In the genomic region with DNA sequence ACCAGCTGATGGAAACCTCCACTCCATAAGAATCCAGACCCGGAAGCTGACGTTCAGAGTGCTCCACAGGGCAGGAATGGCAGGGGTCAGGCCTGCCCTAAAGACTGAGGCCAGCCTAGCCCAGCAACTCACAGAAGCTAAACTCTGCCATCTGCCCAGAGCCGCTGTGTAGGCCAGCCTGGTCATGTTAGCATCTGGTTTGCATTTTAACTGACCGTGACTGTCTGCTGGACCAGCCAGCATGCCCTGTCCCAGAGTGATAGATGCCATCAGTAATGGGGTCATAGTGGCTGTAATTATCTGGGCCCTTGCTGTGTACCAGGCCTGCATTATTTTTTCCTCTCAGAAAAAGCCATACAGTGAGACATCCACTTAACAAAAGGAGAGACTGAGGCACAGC, we compare ENCODE assay signal across 30 mouse cellular contexts. TPM values are rescaled to one million over a fixed set of nuclear protein-coding genes. Genes with fewer than 3 reads are reported as not detected.
DNase-seq lines count a peak whose midpoint lies in the region; ATAC-seq lines count a peak whose summit lies in the region.
"Had no signal": no experiment of that assay in that cellular context is flagged by ENCODE, and none has a peak within 500 bp of the region (broad histone marks: within the 10 kb centered on the region; RNA-seq: fewer than 3 reads in every experiment).

No protein-coding gene starts in this region.

- H3K36me3 ChIP-seq in heart, embryonic 15.5 days: no peaks in the 10 kb centered on the region
- H3K36me3 ChIP-seq in lung, embryonic 16.5 days (ENCODE audit: control insufficient read depth, insufficient read depth, low read length): no peaks in the 10 kb centered on the region
- peaks cover 8% of the 10 kb centered on the region; the same call in 1 of the 2 replicates for H3K36me3 ChIP-seq in neural tube, embryonic 15.5 days
- H3K36me3 ChIP-seq: G1E; midbrain, embryonic 12.5 days; neural tube, embryonic 12.5 days had no signal

- H3K27ac ChIP-seq in heart, embryonic 15.5 days: peak overlapping the region; percentile 35
- no peak overlapping the region for H3K27ac ChIP-seq in lung, embryonic 16.5 days (ENCODE audit: low read length)
- no peak overlapping the region for H3K27ac ChIP-seq in neural tube, embryonic 15.5 days (replicated peaks)
- H3K27ac ChIP-seq: forebrain, embryonic 13.5 days; liver, embryonic 14.5 days; midbrain, embryonic 12.5 days; neural tube, embryonic 12.5 days had no signal

- no peak for ATAC-seq in heart, embryonic 15.5 days (replicated peaks; ENCODE audit: insufficient number of reproducible peaks, insufficient read depth, low FRiP score, low read depth)
- no peak for ATAC-seq in lung, embryonic 16.5 days (ENCODE audit: low read depth)
- no peak for ATAC-seq in neural tube, embryonic 15.5 days (ENCODE audit: low FRiP score)
- ATAC-seq: forebrain, embryonic 13.5 days; intestine, postnatal 0 days had no signal

- H3K4me3 ChIP-seq in heart, embryonic 15.5 days: no peak overlapping the region
- no peak overlapping the region for H3K4me3 ChIP-seq in lung, embryonic 16.5 days (ENCODE audit: low read length)
- H3K4me3 ChIP-seq in neural tube, embryonic 15.5 days (replicated peaks): no peak overlapping the region
- H3K4me3 ChIP-seq: forebrain, embryonic 13.5 days; midbrain, embryonic 12.5 days; myocyte; neural tube, embryonic 12.5 days had no signal

- H3K4me1 ChIP-seq in heart, embryonic 15.5 days (replicated peaks): peaks cover 51% of the 10 kb centered on the region
- peaks cover 17% of the 10 kb centered on the region for H3K4me1 ChIP-seq in lung, embryonic 16.5 days (replicated peaks; ENCODE audit: control insufficient read depth, insufficient read depth, low read length)
- no peaks in the 10 kb centered on the region for H3K4me1 ChIP-seq in neural tube, embryonic 15.5 days
- H3K4me1 ChIP-seq: midbrain, embryonic 12.5 days had no signal

- peak; percentile 54 for DNase-seq in embryo, embryonic 10 days (ENCODE audit: low spot score)
- DNase-seq in embryo, embryonic 9.5 days (ENCODE audit: extremely low spot score): no peak
- no peak for DNase-seq in heart, adult 8-10 months (ENCODE audit: low spot score)
- DNase-seq in lung, adult 18-20 months: no peak
- no peak for DNase-seq in ovary, postnatal 14 days (ENCODE audit: low spot score)
- DNase-seq: layer of hippocampus, adult 9-11 months; liver; right cerebral cortex, postnatal 14 days; thymus, postnatal 4 days had no signal

- 0 out of 2 replicates have a peak overlapping the region, but pooled peaks have one; percentile 1 for H3K4me2 ChIP-seq in heart, embryonic 15.5 days
- H3K4me2 ChIP-seq in lung, embryonic 16.5 days (ENCODE audit: low read depth, low read length): no peak overlapping the region
- H3K4me2 ChIP-seq in neural tube, embryonic 15.5 days: no peak overlapping the region
- H3K4me2 ChIP-seq: forebrain, embryonic 13.5 days; lung, embryonic 14.5 days; midbrain, embryonic 12.5 days; neural tube, embryonic 12.5 days had no signal

- H3K9me3 ChIP-seq in heart, embryonic 15.5 days (replicated peaks): no peaks in the 10 kb centered on the region
- no peaks in the 10 kb centered on the region for H3K9me3 ChIP-seq in lung, embryonic 16.5 days (ENCODE audit: control insufficient read depth, low read length)
- no peaks in the 10 kb centered on the region for H3K9me3 ChIP-seq in neural tube, embryonic 15.5 days (replicated peaks)
- H3K9me3 ChIP-seq: forebrain, embryonic 13.5 days; midbrain, embryonic 12.5 days; neural tube, embryonic 12.5 days had no signal

- H3K27me3 ChIP-seq in heart, embryonic 15.5 days: peaks cover 17% of the 10 kb centered on the region; the same call in 1 of the 2 replicates
- H3K27me3 ChIP-seq in lung, embryonic 16.5 days (ENCODE audit: control insufficient read depth, insufficient read depth, low read depth, low read length): no peaks in the 10 kb centered on the region
- H3K27me3 ChIP-seq in neural tube, embryonic 15.5 days (replicated peaks): no peaks in the 10 kb centered on the region
- H3K27me3 ChIP-seq: forebrain, embryonic 13.5 days; midbrain, embryonic 12.5 days; neural tube, embryonic 12.5 days; Patski had no signal

- WGBS in heart, embryonic 15.5 days: 76% methylated on average over 4 of the region's 4 CpGs
- WGBS in lung, embryonic 16.5 days: 73% methylated on average over 4 of the region's 4 CpGs
- WGBS in neural tube, embryonic 15.5 days: 41% methylated on average over 4 of the region's 4 CpGs

- H3K9ac ChIP-seq in heart, embryonic 15.5 days: no peak overlapping the region
- peak overlapping the region; percentile 7; the same call in 1 of the 2 replicates for H3K9ac ChIP-seq in lung, embryonic 16.5 days (ENCODE audit: low read length)
- H3K9ac ChIP-seq in neural tube, embryonic 15.5 days (replicated peaks): no peak overlapping the region
- H3K9ac ChIP-seq: liver, embryonic 14.5 days; lung, embryonic 14.5 days; midbrain, embryonic 12.5 days; neural tube, embryonic 12.5 days had no signal

RNA-seq across cellular contexts. Expression of a gene that starts 30.1 kb away (rescaled TPM):
- polyA plus RNA-seq in heart, embryonic 15.5 days (2015; fragmentation: Nextera tagmentation; extraction: Ambion mirVana): 0.54 and 0.71 TPM in 2 replicates
- not detected for total RNA-seq in heart, adult 8-10 months (2022)
- 0.74 and 0.85 TPM in 2 replicates for polyA plus RNA-seq in lung, embryonic 16.5 days (2015; fragmentation: Nextera tagmentation; extraction: Ambion mirVana)
- 0.14 and 1.3 TPM in 2 replicates for polyA plus RNA-seq in neural tube, embryonic 15.5 days (2015; fragmentation: Nextera tagmentation; extraction: Ambion mirVana)
- total RNA-seq: adrenal gland, postnatal 14 days; G1E; gastrocnemius, adult 18-20 months; gastrocnemius, postnatal 4 days; heart, postnatal 4 days; left cerebral cortex, postnatal 10 days; megakaryocyte, adult 5-6 weeks; midbrain, postnatal 0 days had no signal
- polyA plus RNA-seq: G1E; limb, embryonic 11.5 days; midbrain, embryonic 12.5 days; myocyte; neural tube, embryonic 12.5 days; Patski; testis, adult 2 months had no signal
